Mouse (Mus musculus) megakaryocyte progenitor cell, adult 5-6 weeks (primary cell): ENCODE measurements around the gene Psd. TPM values are rescaled to one million over a fixed set of nuclear protein-coding genes. Genes with fewer than 3 reads are reported as not detected.

Experiments used
- ATAC-seq: replicated peaks from 2 replicates; pipeline ENCODE4 v1.8.0; 2016; ENCODE audit warnings: mild to moderate bottlenecking, moderate TSS enrichment, inconsistent platforms; ENCODE audit not compliant: poor library complexity
- total RNA-seq, 2 experiments: library from RNA; stranded (forward) in 1 of 2; stranded (reverse) in 1 of 2; fragments of 157-497, 149-512 nt in 1 of 2; fragments of 200-1000 nt in 1 of 2; gene quantifications; 2 replicates each; pipeline versions ENCODE4 v1.2.3 to v1.2.4; 2015 to 2017

Psd gene
- total RNA-seq, 2 experiments from 2014 or later: 0.12 to 0.30 TPM

DNA sequence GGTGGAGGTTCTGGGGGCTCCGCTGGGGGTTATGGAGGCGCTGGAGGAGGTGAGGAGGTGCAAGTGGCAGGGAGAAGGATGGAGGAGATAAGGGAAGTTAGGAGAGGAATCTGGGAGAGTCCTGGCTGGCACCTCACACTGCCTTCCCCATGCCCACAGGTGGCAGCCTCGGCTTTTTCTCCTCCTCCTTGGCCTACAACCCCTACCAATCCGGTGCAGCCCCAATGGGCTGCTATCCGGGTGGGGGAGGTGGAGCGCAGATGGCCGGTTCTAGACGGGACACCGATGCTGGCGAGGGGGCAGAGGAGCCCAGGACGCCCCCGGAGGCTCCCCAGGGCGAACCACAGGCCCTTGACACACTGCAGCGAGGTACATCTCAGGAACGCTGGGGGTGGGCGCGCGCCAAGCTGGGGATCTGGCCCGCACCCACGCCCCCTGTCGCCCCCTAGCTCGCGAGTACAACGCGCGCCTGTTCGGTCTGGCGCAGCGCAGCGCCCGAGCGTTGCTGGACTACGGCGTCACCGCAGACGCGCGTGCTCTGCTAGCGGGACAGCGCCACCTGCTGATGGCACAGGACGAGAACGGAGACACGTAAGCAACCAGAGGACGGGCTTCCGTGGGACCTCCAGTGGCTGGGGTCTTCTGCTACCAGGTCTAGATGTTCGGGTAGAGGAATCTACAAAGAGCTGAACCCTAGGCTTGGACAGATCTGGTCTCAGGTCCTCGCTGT is 18.1 kb downstream of the Psd start:
- peak; percentile 61 for ATAC-seq

DNA sequence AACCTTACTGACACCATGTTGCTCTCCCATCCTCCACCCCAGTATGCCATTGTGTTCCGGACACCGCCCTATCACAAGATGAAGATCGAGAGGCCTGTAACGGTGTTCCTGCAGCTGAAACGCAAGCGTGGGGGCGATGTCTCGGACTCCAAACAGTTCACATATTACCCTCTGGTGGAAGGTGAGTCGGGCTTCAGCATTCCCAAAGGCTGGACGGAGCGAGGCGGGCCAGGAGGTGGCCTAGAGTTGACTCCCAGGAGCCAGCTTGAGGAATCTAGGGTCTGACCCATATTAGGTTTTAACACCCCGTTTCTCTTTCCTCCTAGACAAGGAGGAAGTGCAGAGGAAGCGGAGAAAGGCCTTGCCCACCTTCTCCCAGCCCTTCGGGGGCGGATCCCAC is 18.7 kb downstream of the Psd start:
- ATAC-seq: no peak

DNA sequence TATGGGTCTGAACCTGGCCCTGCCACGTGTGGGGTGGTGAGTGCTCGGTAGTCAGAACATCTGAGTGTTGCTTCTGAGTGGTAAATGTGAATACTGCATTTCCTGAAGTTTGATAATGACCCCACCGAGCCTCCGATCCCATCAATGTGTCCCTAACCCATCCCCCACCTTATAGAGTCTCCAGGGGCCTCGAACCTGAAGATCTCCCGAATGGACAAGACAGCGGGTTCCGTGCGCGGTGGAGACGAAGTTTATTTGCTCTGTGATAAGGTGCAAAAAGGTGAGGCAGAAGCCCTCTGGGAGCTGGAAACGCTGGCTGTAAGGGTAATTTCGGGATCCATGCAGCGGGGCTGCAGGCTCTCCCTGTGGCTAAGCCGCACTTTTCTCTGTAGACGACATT is 19.2 kb downstream of the Psd start:
- ATAC-seq: no peak

DNA sequence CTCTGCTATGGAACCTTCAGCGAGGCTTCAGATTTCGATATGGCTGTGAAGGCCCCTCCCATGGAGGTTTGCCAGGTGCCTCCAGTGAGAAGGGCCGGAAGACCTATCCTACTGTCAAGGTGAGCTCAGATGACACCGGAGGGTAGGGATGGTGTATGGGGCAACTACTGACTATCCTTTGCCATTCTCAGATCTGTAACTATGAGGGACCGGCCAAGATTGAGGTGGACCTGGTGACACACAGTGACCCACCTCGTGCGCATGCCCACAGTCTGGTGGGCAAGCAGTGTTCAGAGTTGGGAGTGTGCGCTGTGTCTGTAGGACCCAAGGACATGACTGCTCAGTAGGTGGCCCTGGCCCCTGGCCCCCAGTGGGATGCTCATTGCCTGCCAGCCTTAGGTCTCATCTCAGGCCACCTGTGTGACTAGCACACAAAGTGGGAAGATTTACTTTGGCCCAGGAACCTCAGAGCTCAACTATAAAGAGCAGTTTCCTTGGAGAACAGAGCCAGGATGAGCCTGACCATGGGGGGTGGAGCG is 20.1 kb downstream of the Psd start:
- no peak for ATAC-seq

DNA sequence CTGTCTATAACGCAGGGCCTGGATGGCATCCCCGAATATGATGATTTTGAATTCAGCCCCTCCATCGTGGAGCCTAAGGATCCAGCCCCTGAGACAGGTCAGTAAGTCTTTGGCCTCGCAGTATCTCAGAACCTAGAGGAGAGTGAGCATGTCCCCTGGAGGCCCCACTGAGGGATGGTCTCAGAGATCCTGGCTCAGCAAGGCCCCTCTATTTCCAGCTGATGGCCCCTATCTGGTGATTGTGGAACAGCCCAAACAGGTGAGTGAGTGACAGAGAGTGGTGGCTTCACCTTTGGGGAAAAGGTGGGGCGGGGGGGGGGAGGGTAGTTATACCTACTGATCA is 20.7 kb downstream of the Psd start:
- ATAC-seq: no peak

DNA sequence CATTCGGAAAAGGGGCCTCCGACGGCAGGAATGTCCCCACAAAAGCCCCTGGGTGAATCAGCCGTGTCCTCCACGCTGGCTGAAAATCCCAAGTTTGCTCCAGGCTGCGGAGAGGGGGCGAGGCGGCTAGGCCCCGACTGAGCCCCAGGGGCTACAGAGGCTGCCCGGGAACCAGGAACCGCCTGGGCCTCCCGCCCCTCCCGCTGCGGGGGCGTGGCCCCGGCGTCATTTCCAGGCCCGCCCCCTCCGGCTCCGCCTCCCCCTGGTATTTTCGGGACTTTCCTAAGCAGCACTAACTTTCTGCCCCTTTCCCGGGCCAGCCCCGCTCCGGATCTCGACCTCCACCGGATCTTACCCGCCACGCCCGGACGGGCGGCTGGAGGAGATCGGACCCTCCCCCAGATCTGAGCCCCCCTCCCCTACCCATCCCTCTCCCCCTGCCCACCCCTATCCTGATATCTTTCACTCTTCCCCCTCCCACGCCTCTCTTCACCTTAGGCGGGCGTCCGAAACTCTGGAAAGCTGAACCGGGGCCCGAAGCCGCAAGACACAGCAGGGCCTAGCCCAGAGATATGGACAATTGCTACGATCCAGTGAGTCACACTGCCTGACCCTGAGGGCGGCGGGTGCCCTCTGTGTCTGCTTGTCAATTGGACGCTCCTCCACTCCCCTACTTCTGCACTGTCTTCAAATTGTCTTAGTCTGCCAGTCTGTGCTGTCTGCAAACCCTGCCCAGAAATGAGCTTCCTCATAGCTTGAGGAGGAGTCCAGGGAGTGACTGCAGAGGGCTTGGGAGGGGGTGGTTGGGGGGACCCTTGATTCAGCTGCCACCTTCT is 21.3 kb downstream of the Psd start:
- peak; percentile 54 for ATAC-seq

DNA sequence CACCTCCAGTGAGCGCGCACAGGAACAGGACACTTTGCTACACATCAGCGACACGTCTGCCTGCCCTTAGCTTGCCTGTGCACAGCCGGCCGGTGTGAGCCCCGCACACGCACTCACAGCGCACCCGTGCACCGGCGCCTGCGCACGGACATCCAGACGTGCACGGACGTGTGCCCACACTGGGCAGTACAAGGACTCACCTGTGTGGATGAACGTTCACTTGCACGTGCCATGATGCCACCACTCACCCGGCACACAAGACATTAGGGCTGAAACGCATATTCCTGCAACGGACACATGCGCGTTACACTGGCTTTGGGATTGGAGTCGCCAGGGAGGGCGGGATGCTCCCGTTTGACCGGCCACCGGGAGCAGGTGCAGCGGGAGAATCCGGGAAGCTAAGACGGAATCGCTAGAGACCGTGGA is 22.0 kb downstream of the Psd start:
- peak; percentile 28 for ATAC-seq

DNA sequence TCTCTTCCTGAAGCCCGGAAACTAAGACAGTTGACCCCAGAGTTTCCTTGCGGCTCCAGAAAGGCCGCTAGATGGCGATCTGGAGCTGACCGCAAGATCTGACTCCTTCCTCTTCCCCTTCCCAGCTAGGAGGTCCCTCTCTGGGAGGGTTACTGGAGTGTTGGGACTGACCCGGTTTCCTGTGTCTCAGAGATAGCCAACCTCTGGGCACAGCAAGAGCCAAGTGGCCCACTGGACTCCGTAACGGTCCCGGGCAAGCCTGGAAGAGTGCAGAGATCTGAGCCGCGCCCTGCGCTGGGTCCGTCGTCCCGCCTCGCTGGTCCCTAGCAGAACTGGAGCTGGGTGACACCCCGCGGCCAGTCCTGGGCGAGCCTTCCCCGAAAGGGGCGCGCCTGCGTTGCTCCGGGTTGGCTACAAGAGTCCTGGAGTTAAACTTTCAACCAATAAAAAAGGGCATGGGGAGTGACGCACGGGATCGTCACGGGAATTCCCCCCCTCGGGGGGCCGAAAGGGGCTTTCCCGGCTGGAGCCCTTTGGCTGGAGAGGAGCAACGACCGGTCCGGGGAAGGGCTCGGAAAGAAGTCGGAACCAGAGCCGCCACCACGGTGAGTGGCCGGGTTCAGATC is 22.6 kb downstream of the Psd start, which contains the start of gene Nfkb2:
Nfkb2 (plus strand) TSS at position 105 of the 626 bp plus-strand sequence.
- ATAC-seq: peak; percentile 65

DNA sequence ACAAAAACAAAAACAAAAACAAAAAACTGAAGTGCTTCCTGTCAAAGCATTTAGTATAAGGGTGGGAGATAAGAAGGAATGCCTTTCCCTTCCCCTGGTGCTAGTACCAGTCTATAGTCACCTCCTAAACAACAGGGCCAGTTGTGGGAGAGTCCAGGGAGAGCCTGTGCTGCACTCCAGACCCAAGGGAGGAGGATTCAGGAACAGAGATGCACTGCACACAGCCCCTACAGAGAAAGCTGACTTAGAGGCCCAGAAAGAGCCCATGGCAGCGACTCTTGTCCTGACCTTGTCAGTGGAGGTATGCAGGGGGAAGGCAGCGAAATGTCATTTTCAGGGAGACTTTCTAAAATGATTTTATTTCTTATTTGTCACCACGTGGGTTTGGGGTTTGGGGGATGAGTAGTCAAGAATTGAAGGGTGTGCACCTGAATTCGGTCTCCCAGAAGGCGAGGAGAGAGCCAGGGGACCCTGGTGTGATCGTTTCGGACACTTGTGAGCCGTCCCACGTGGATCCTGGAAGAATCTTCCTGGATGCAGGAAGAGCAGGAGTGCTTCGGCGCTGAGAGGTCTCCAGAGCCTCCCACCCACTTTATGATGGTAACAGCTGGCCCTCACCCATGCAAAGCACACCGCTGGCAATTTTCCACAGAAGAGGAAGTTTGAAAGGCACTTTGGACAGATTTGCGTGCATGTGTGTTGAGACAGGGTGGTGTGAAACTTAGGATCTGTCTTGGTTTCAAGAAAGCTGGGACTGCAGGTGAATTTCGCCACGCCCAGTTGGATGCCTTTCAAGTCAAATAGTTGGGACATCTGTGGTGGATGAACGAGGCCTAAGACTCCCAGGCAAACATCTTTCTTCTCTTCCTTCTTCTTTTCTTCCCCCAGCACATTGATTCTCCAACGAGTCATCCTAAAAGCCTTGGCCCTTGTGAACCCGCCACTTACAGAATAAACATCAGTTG is 23.4 kb downstream of the Psd start:
- no peak for ATAC-seq

DNA sequence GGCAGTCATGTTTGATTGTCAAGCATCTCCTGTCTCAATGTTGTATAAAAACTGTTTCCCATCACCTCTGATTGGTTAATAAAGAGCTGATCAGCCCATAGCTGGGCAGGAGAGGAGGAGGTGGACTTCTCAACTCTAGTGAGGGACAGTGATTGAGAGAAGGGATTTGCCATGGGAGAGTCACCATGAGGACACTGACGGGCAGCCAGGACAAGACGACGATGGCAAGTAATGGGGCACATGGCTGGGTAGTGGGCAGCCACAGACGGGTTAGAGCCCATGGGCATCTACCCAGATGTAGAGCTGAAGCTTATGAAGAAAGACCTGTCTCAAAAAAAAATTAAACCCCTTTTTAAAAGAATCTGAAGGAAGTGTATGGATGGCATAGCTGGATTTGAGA is 24.4 kb downstream of the Psd start:
- ATAC-seq: no peak

DNA sequence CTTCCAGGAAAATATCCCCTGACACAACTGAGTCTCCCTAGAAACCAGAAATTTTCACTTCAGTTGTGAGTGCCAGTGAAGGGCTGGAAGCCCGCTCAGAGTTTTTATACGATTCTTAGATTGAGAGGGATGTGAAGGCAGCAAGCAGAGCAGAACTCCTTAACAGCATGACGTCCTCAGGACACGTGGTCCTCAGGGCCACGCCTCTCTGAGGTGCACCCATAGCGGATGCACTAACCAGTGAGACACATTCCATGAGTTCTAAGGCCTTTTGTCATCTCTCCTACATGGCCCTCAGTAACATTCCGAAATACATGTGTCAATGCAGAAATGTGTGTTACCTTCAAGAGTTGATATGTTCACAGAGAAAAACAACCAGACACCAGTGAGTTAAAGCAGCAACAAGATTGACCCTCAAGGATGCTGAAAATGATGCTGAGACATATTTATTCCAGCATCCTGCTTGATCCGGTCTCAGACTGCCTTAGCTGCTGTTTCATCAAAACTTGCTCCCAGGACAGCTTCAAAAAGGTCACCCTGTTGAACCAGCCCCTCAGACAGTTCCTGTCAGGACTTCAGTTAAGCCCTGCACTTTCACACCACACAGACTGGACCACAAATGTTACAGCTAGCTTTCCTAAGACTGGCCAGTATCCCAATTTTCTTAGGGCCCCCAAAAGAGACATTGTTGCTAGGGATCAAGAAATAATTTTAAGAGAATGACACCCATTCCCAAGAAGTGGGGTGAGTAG is 26.5 kb downstream of the Psd start:
- no peak for ATAC-seq

DNA sequence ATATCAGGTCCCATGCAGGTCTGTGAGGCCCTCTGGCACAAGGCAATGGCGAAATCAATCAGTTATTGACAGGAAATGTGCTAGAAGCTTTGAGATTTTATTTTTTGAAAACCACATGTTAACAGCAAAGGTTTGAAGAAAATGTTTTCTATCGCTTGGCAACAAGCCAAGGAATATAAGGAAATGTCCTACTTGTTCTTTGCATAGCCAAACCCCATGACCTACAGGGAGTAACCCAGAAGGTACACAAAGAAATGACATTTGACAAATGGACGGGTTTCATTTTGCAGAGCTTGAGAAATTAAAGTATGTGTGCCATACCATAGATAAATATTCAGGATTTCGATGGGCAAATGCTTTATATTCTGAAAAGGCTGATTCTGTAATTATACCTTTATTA is 30.0 kb downstream of the Psd start:
- no peak for ATAC-seq

DNA sequence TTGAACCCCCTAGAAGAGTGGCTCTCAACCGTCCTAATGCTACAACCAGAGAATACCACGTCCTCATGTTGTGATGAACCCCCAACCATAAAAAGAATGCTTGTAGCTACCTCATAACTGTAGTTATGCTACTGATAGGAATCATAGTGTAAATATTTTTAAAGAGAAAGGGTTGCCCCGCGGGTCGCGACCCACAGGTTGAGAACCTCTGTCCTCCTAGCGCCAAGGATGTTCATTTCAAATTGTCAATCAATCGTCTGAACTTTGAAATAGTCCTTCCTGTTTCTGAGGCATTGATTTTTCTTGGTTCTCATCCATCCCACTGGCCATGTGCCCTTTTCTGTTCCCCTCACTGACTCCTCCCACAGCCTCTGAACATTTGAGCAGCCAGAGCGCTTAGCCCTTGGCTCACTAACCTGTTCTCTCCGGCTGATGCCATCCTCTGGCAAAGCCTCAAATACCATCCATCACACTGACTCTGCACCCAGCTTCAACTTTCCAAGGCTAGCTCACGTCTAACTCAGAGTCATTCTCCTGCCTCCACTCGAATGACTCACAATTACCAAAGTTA is 36.3 kb downstream of the Psd start:
- no peak for ATAC-seq

DNA sequence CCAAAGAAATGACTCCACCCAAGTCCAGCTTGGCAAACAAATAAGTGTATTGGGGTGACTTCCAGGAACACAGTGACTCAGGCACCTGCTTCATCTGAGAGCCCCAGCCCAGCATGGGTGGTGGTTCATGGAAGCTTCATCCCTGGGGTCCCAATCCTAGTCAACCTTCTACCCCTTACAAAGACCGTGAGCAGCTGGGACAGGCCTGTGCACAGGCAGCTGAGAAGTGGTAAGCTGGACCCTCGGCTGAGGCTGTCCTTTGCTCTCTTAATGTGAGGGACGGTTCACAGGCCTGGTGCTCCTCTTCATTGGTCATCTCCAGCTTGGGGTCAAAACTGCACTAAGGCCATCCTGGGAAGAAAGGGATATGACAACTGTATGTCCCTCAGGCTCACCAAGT is 39.4 kb downstream of the Psd start:
- ATAC-seq: no peak

DNA sequence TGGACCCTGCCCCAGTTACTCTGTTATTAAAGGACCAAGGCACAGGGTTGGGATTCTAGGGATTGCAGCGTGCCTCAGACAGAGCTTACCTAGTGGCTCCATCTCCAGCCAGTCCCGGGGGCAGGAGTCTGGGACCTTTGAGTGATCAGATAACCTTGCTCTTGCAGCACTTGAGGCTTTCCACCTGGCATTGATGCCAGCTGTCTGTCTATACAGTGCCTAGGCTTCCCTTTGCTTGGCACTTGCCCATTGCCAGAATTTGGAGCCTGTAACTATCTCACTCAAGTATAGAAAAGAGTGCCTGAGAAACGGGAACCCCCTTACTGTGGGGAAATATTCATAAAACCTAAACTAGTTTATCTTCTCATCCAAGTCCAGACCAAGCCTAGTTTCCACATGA is 40.0 kb downstream of the Psd start:
- ATAC-seq: no peak

DNA sequence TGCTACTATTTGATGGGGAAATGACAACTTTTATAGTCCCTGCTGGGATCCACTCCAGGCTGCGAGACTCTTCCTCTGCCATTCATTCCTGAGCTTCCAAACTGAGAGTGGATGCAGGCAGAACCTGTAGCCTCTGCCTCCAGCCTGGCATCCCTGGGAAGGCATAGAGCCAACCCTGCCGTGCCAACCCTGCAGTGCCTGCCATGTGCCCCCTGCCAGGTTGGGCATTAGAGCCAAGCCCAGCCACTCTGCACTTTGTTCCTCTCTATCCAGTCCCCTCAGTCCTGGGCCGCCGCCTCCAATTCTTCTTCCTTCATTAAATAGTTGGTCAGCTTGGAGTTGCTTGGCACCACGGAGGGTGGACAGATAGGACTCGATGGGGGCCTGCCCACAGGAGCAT is 40.9 kb downstream of the Psd start:
- no peak for ATAC-seq

DNA sequence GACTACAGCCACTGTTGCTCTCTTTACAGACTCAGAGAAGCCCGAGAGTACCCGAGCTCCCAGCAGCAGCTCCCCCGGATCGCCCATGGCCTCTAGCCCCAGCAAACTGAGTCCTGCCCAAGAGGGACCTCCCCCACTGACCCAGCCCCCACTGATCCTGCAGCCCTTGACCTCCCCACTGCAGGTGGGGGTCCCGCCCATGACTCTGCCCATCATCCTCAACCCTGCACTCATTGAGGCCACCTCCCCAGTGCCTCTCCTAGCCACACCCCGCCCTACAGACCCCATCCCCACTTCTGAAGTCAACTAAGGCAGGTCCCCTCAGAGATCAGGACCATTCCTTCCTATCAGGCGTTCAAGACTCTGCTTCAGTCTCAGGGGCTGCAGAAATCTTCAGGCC is 41.3 kb downstream of the Psd start:
- ATAC-seq: no peak

DNA sequence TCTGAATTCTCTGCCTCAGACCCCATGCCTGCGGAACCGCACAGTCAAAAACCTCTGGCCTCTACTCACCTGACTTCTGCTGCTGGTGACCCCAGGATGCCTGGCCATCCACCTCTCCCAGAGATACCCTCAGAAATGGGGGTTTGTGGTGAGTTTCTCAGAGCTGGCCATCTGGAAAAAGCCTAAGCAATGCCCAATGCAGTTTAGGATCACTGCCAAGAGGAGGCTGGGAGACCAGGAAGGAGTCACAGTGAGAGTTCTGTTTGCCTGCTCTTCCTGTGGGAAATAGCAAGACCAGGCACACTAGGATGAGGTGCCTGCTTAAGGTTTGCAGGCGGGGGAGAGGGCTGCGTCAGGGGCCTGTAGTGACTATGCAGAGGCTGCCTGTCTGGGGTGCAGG is 42.3 kb downstream of the Psd start:
- ATAC-seq: no peak

DNA sequence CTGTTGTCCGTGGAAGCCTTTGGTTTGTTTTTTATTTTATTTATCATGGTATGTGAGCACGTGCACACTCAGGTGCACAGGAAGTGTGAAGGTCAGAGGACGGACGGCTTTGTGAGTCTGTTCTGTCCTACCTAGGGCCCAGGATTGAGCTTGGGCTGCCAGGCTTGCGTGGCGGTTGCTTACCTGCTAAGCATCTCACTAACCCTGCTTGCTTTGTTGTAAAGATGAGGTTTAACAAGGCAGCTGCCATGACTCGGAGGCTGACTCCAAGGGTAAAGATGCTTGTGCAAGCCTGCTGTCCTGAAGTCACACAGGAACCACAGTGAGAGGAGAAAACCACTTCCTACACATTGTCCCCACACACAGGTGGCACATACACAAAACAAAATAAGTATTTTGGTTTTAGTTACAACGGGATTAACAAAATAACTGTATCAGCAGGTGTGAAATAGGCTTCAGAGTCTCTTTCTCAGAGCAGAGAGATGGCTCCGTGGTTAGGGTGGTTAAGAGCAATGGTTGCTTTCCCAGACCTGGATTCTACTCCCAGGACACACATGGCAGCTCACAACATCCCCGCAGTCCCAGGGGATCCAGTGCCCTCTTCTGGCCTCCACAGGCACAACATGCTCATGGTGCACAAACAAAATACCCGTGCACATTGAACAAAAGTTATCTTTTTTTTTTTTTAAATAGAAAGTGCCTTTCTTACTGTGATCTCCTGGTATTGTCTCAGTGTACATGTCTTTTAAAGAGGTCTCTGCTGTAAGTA is 44.7 kb downstream of the Psd start:
- no peak for ATAC-seq
